Mouse (Mus musculus) C2C12 (cell line): ENCODE data around the gene Ncapd2. TPM values are rescaled to one million over a fixed set of nuclear protein-coding genes. Genes with fewer than 3 reads are reported as not detected.
A peak's percentile ranks its signal among the peaks of the same experiment; 100 is the strongest.
"Not testable (repeated sequence)": the region's sequence is repeated elsewhere in the genome, so short reads cannot be mapped to it uniquely, and the experiment has no call there.

ENCODE experiments used
- H3K27me3 ChIP-seq: one replicate; pipeline ENCODE4 v1.6.1; 2011; ENCODE audit not compliant: control insufficient read depth, insufficient read depth, insufficient read length
- H3K36me3 ChIP-seq: one replicate; pipeline ENCODE4 v1.6.1; 2011; ENCODE audit not compliant: control insufficient read depth, insufficient read depth
- H3K4me3 ChIP-seq: one replicate; pipeline ENCODE4 v1.5.1; 2011; ENCODE audit warnings: mild to moderate bottlenecking, control low read depth; ENCODE audit not compliant: poor library complexity, insufficient read depth, severe bottlenecking
- H3K79me2 ChIP-seq: one replicate; pipeline ENCODE4 v1.6.1; 2011; ENCODE audit not compliant: control insufficient read depth, insufficient read depth
- H3K79me3 ChIP-seq: one replicate; pipeline ENCODE4 v1.6.1; 2011; ENCODE audit warnings: low read depth, control low read depth
- H3ac ChIP-seq: one replicate; pipeline ENCODE3; 2011; ENCODE audit warnings: low read depth; ENCODE audit not compliant: control insufficient read depth, insufficient read length
- CEBPB ChIP-seq: IDR thresholded peaks from one replicate; pipeline ENCODE4 v1.6.1; 2011; ENCODE audit warnings: low read depth, mild to moderate bottlenecking, control low read depth, moderate library complexity
- CTCF ChIP-seq: IDR thresholded peaks from one replicate; pipeline ENCODE4 v1.5.1; 2011; ENCODE audit not compliant: control insufficient read depth, insufficient read depth, insufficient read length
- FOSL1 ChIP-seq: IDR thresholded peaks from one replicate; pipeline ENCODE4 v1.8.0; 2011; ENCODE audit warnings: mild to moderate bottlenecking, low read length; ENCODE audit not compliant: poor library complexity, insufficient read depth, severe bottlenecking
- MAX ChIP-seq: IDR thresholded peaks from one replicate; pipeline ENCODE4 v1.6.1; 2011; ENCODE audit warnings: mild to moderate bottlenecking, control low read depth
- MYOD1 ChIP-seq: IDR thresholded peaks from one replicate; pipeline ENCODE4 v1.6.1; 2011; ENCODE audit warnings: low read depth; ENCODE audit not compliant: control insufficient read depth, insufficient read length
- MYOG ChIP-seq: IDR thresholded peaks from one replicate; pipeline ENCODE4 v1.6.1; 2011; ENCODE audit not compliant: control insufficient read depth, insufficient read length; ENCODE audit errors: extremely low read depth
- USF1 ChIP-seq: IDR thresholded peaks from one replicate; pipeline ENCODE4 v1.6.1; 2011; ENCODE audit warnings: low read depth, mild to moderate bottlenecking, control low read depth, moderate library complexity
- polyA plus RNA-seq: library from polyadenylated mRNA; unstranded; fragments of >200 nt; fragmentation: generic; extraction: Trizol; gene quantifications from one replicate; pipeline ENCODE4 v1.2.1, GENCODE M21; 2012; ENCODE audit warnings: missing spikeins

The Ncapd2 gene
- polyA plus RNA-seq, 1 experiment, result 78.7 TPM

DNA sequence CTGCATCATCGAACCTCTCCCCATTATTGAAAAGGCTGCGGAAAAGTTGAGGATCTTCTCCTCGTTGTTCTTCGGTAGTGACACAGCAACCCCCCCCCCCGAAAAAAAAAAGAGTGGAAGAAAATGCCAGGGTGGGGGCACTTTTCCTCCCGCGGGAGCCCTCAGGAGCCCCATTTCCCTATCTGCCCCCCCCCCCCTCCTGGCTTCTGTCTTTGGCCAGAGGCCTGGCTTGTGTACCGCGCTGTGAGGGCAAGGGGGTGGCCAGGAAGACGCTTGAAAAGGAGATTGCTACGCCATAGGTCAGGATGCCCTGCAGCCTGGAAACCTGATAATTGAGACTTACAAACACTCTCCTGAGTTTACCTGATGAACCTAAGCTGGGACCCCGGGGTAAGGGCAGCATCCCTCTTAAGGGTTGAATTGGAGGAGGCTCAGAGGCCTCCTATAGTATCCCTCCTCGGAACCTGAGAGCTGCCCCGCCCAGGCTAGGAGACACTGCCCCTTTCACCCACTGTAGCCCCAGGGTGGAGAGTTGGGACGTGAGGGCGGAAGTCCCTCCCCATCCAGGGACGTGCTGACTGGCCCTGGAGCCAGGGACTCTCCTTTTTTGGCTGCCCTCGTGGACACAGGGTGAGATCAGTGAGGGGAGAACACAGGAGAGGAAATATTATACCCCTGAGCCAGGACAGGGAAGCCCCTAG lies 25.3 kb downstream of the Ncapd2 start, which contains the start of gene Gapdh:
Gene Gapdh (minus strand): TSS at position 417 of the 701 bp plus-strand sequence.
- H3K4me3 ChIP-seq, result peak within 1 kb of the TSS; percentile 98
- H3K27me3 ChIP-seq, result no peaks in the 10 kb centered on the region
- H3K79me2 ChIP-seq, result peaks cover 44% of the 10 kb centered on the region
- TF ChIP-seq USF1 (no peak), FOSL1 (no peak), CTCF (no peak), MYOG (no peak), CEBPB (no peak), MYOD1 (no peak), MAX (no peak)
- H3K36me3 ChIP-seq, result peaks cover 63% of the 10 kb centered on the region
- peaks cover 26% of the 10 kb centered on the region for H3K79me3 ChIP-seq
- H3ac ChIP-seq, result peak within 1 kb of the TSS; percentile 96

DNA sequence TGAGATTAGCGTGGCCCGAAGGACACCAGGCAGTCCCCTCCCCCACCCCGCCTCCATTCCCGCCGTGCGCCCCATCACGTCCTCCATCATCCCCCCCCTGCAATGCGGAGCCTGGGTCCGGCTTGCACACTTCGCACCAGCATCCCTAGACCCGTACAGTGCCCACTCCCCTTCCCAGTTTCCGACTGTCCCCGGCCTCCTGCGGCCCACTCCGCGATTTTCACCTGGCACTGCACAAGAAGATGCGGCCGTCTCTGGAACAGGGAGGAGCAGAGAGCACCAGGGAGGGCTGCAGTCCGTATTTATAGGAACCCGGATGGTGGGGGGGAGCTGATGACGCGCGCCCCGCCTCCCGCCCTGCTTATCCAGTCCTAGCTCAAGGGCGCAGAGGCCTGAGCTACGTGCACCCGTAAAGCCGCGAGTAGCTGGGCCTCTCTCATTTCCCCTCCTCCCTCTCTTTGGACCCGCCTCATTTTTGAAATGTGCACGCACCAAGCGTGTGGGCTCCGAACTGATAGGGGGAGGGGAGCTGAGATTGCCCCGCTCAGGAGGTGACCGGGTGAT lies 26.1 kb downstream of the Ncapd2 start:
- Histone ChIP-seq H3ac (peak overlapping the region; percentile 96), H3K4me3 (peak overlapping the region; percentile 98), H3K79me2 (peaks cover 44% of the 10 kb centered on the region), H3K27me3 (no peaks in the 10 kb centered on the region), H3K79me3 (peaks cover 26% of the 10 kb centered on the region), H3K36me3 (peaks cover 66% of the 10 kb centered on the region)
- no peak for TF ChIP-seq MYOG
- TF ChIP-seq USF1, result no peak
- no peak for TF ChIP-seq FOSL1
- TF ChIP-seq MYOD1, result no peak
- peak; percentile 60 for TF ChIP-seq MAX
- TF ChIP-seq CTCF, result no peak

GRCm38 (mm10) chr6:125164672-125165327 lies 26.7 kb downstream of the Ncapd2 start:
- TF ChIP-seq CEBPB, result no peak
- TF ChIP-seq FOSL1, result no peak
- TF ChIP-seq MYOD1, result no peak
- peak; percentile 88 for TF ChIP-seq USF1
- no peak for TF ChIP-seq MYOG
- TF ChIP-seq CTCF, result no peak
- TF ChIP-seq MAX, result peak; percentile 65
- Histone ChIP-seq H3K27me3 (no peaks in the 10 kb centered on the region), H3K4me3 (peak overlapping the region; percentile 98), H3ac (peak overlapping the region; percentile 96), H3K79me2 (peaks cover 44% of the 10 kb centered on the region), H3K36me3 (peaks cover 66% of the 10 kb centered on the region), H3K79me3 (peaks cover 26% of the 10 kb centered on the region)

DNA sequence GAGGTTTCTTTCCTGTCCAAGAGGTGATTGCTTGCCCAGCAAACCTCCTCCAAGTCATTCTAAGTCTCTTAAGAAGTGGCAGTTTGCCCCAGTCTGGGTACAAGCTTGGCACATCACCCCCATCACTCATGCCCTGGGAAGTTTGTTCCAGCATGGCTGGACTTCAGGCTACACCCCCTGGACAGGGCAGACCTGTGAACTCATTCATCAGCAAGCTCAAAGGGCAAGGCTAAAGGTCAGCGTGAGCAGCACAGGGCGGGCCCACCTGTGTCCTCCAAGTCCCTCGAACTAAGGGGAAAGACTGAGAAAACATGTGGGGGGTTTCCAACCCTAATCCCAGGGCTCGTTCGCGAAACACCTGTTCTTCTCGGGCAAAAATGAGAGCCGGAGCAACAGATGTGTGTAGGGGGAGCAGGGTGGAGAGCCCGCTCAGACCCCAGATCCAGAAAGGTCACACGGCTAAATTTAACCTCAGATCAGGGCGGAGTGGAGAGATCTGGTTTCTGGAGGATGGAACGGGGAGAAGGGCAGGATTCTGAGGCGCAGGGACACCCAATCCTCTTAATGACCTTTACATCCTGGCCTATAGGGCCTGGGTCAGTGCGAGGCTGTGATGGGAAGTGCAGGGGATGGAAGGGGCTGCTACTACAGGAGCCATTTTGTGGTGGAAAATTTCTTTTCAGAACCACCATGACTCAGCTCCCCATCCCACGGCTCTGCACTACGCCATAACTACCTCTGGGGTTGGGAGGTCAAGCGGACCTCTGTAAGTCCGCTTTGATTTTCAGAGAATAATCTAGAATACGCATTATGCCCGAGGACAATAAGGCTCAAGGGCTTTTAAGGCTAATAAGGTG lies 27.5 kb downstream of the Ncapd2 start:
- Histone ChIP-seq H3K4me3 (peak overlapping the region; percentile 98), H3ac (peak overlapping the region; percentile 96), H3K27me3 (no peaks in the 10 kb centered on the region), H3K36me3 (peaks cover 66% of the 10 kb centered on the region), H3K79me3 (peaks cover 26% of the 10 kb centered on the region), H3K79me2 (peaks cover 44% of the 10 kb centered on the region)
- TF ChIP-seq MYOG (no peak), MYOD1 (no peak), CEBPB (no peak), CTCF (no peak), USF1 (no peak), FOSL1 (no peak), MAX (no peak)

DNA sequence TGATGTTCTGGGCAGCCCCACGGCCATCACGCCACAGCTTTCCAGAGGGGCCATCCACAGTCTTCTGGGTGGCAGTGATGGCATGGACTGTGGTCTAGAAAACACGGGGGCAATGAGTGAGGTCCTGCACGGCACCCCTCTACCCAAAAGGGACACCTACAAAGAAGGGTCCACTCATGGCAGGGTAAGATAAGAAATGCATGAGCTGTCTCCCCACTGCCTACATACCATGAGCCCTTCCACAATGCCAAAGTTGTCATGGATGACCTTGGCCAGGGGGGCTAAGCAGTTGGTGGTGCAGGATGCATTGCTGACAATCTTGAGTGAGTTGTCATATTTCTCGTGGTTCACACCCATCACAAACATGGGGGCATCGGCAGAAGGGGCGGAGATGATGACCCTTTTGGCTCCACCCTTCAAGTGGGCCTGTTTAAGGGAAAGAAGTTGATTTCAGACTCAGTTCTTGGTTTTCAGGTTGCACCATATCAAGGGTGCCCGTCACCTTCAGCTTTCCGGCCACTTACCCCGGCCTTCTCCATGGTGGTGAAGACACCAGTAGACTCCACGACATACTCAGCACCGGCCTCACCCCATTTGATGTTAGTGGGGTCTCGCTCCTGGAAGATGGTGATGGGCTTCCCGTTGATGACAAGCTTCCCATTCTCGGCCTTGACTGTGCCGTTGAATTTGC lies 28.7 kb downstream of the Ncapd2 start:
- not testable (repeated sequence) for H3K27me3 ChIP-seq
- peaks cover 64% of the 10 kb centered on the region for H3K36me3 ChIP-seq
- peaks cover 44% of the 10 kb centered on the region for H3K79me2 ChIP-seq
- peak overlapping the region; percentile 47 for H3ac ChIP-seq
- H3K4me3 ChIP-seq, result peak overlapping the region; percentile 98
- H3K79me3 ChIP-seq, result peaks cover 26% of the 10 kb centered on the region

GRCm38 (mm10) chr6:125161971-125162370 lies 29.5 kb downstream of the Ncapd2 start:
- peaks cover 26% of the 10 kb centered on the region for H3K79me3 ChIP-seq
- not testable (repeated sequence) for H3ac ChIP-seq, H3K4me3 ChIP-seq, H3K27me3 ChIP-seq
- peaks cover 40% of the 10 kb centered on the region for H3K79me2 ChIP-seq
- H3K36me3 ChIP-seq, result peaks cover 60% of the 10 kb centered on the region
